In genomic region chr3:18668936-18669335, GRCm38 (mm10) we compare ENCODE assay signal across 11 mouse cellular contexts.
DNase-seq lines count a peak whose midpoint lies in the region.
"Had no signal": no experiment of that assay in that cellular context is flagged by ENCODE, and none has a peak within 500 bp of the region (broad histone marks: within the 10 kb centered on the region; RNA-seq: fewer than 3 reads in every experiment).

No protein-coding gene starts in this region.

- peak; percentile 78 for DNase-seq in layer of hippocampus, adult 11-12 months (ENCODE audit: low spot score)
- DNase-seq in layer of hippocampus, postnatal 10 days (ENCODE audit: low spot score in 2 of 2): no peak
- DNase-seq in frontal cortex, postnatal 14 days (ENCODE audit: low spot score in 2 of 2): peak; percentile 39 to 44
- DNase-seq in left cerebral cortex, adult 18-20 months (ENCODE audit: low spot score in 2 of 2): peak; percentile 38 to 72
- DNase-seq in right cerebral cortex, postnatal 36 days (ENCODE audit: low spot score in 2 of 2): peak; percentile 59 to 82
- DNase-seq in urinary bladder, postnatal 36 days (ENCODE audit: low spot score in 2 of 2): no peak
- no peak for DNase-seq in ovary, adult 18-20 months (ENCODE audit: low spot score)
- DNase-seq in lung, postnatal 4 days: no peak
- DNase-seq: B cell, adult 2 months; cerebellum, adult 18-20 months; heart, postnatal 4 days had no signal

Comparison
In these comparisons a context has a peak if more than half of its experiments do, and no peak if none do; other contexts are left out.
1. DNase-seq: peak in layer of hippocampus, adult 11-12 months (single experiment), frontal cortex, postnatal 14 days (2 of 2), left cerebral cortex, adult 18-20 months (2 of 2) and right cerebral cortex, postnatal 36 days (2 of 2); none in layer of hippocampus, postnatal 10 days (0 of 2), urinary bladder, postnatal 36 days (0 of 2), ovary, adult 18-20 months (single experiment) and lung, postnatal 4 days (0 of 2).